Mouse (Mus musculus) bone marrow macrophage, adult 2 months (primary cell): Measurements from ENCODE around the gene Pik3cb.

ENCODE experiments used
- CTCF ChIP-seq: IDR thresholded peaks from 2 replicates; pipeline ENCODE4 v1.5.1; 2012; ENCODE audit warnings: low read depth, mild to moderate bottlenecking, low read length, moderate library complexity
- POLR2A ChIP-seq: IDR thresholded peaks from 2 replicates; pipeline ENCODE4 v1.6.1; 2012; ENCODE audit warnings: mild to moderate bottlenecking, low read depth, low read length, borderline replicate concordance

DNA sequence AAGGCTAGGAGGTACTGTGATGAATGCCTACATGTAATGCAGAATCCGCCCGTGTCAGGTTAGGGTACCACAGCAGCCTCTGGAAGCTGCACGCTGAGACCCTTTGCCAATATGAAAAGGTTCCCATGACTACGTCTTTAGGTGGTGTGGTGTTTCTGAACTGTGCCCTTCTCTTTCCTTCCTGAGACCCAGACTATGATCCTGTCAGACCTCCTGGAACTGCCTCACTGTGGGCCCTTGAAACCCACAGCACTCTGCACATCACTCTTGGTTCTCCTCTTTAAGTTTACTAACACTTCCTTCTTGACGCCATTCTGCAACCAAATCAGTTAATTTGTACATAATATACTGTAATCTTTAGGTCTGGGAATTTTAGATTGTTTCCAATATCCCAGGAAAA is 58.7 kb downstream of the Pik3cb start:
- TF ChIP-seq POLR2A = no peak
- TF ChIP-seq CTCF = no peak
